Mouse (Mus musculus) intestine, embryonic 15.5 days (tissue): ENCODE measurements around the gene Prdx6. TPM values are rescaled to one million over a fixed set of nuclear protein-coding genes. Genes with fewer than 3 reads are reported as not detected.
"Not testable (repeated sequence)": the region's sequence is repeated elsewhere in the genome, so short reads cannot be mapped to it uniquely, and the experiment has no call there.

Source experiments
- ATAC-seq: fragments of 200-750 bp; cut with Nextera tagmentation; 2 replicates; pipeline ENCODE4 v1.8.0; 2017; ENCODE audit warnings: moderate TSS enrichment, moderate library complexity
- H3K27ac ChIP-seq: fragments of 300-500 bp; sonication (generic); 2 replicates; pipeline ENCODE4 v1.5.1; 2015; ENCODE audit warnings: mild to moderate bottlenecking, inconsistent platforms
- H3K27me3 ChIP-seq: fragments of 300-500 bp; sonication (generic); replicated peaks from 2 replicates; pipeline ENCODE4 v1.6.1; 2015; ENCODE audit warnings: inconsistent platforms
- H3K36me3 ChIP-seq: fragments of 300-500 bp; sonication (generic); 2 replicates; pipeline ENCODE4 v1.6.1; 2015; ENCODE audit warnings: inconsistent platforms
- H3K4me1 ChIP-seq: fragments of 300-500 bp; sonication (generic); replicated peaks from 2 replicates; pipeline ENCODE4 v1.6.1; 2015; ENCODE audit warnings: inconsistent platforms
- H3K4me2 ChIP-seq: fragments of 300-500 bp; sonication (generic); replicated peaks from 2 replicates; pipeline ENCODE4 v1.6.1; 2015; ENCODE audit warnings: mild to moderate bottlenecking, inconsistent platforms
- H3K4me3 ChIP-seq: fragments of 300-500 bp; sonication (generic); replicated peaks from 2 replicates; pipeline ENCODE4 v1.5.1; 2015; ENCODE audit warnings: inconsistent platforms
- H3K9ac ChIP-seq: fragments of 300-500 bp; sonication (generic); 2 replicates; pipeline ENCODE4 v1.6.1; 2015; ENCODE audit warnings: inconsistent platforms
- H3K9me3 ChIP-seq: fragments of 300-500 bp; sonication (generic); 2 replicates; pipeline ENCODE4 v1.6.1; 2016; ENCODE audit warnings: inconsistent platforms
- WGBS: fragments of 180-500 bp; shearing (Covaris S2); methylation state at CpG from one replicate; pipeline ENCODE4 v1.1.7; 2015; 5-methylcytosine and 5-hydroxymethylcytosine counted together
- polyA plus RNA-seq: library from polyadenylated mRNA; unstranded; fragments of >200 nt; fragmentation: Nextera tagmentation; extraction: Ambion mirVana; gene quantifications from 2 replicates; pipeline ENCODE4 v1.2.1, GENCODE M21; 2015

Prdx6 gene
- polyA plus RNA-seq, 1 experiment from 2014 or later: 484 TPM

- H3K27me3 ChIP-seq, ATAC-seq, H3K36me3 ChIP-seq, H3K9ac ChIP-seq, H3K4me1 ChIP-seq, H3K27ac ChIP-seq, H3K9me3 ChIP-seq: not testable (repeated sequence)
- Histone ChIP-seq H3K4me3 (peak overlapping the region; percentile 44), H3K4me2 (peak overlapping the region; percentile 71)
- WGBS: 54% methylated on average over 11 of the region's 11 CpGs
These were observed 54.7 kb downstream of the Prdx6 start for GRCm38 (mm10) chr1:161196364-161196763.

- no peaks in the 10 kb centered on the region for H3K36me3 ChIP-seq
- H3K9me3 ChIP-seq: no peaks in the 10 kb centered on the region
- peak overlapping the region; percentile 44 for H3K4me3 ChIP-seq
- no peaks in the 10 kb centered on the region for H3K27me3 ChIP-seq
- under 1% methylated on average over 16 of the region's 16 CpGs for WGBS
- peak overlapping the region; percentile 71 for H3K4me2 ChIP-seq
- H3K27ac ChIP-seq: peak overlapping the region; percentile 36; the same call in 1 of the 2 replicates
- peak; percentile 98 for ATAC-seq
- H3K4me1 ChIP-seq: no peaks in the 10 kb centered on the region
- H3K9ac ChIP-seq: peak overlapping the region; percentile 40
These were observed 55.3 kb downstream of the Prdx6 start for GRCm38 (mm10) chr1:161195541-161196351.

GRCm38 (mm10) chr1:161190253-161190910 is 60.6 kb downstream of the Prdx6 start:
- Histone ChIP-seq H3K4me1 (no peaks in the 10 kb centered on the region), H3K4me2 (no peak overlapping the region), H3K4me3 (no peak overlapping the region), H3K9ac (no peak overlapping the region), H3K27ac (no peak overlapping the region), H3K9me3 (no peaks in the 10 kb centered on the region), H3K36me3 (no peaks in the 10 kb centered on the region), H3K27me3 (no peaks in the 10 kb centered on the region)
- no peak for ATAC-seq
- 67% methylated on average over 9 of the region's 9 CpGs for WGBS

Other genes with a start within 250 kb of the Prdx6 start
- gene Zbtb37, start 216.4 kb downstream of the Prdx6 start, polyA plus RNA-seq: 6.0 and 8.3 TPM in 2 replicates
- 44.9 and 46.9 TPM in 2 replicates for gene Dars2, start 180.6 kb downstream of the Prdx6 start, polyA plus RNA-seq
- gene Cenpl, start 180.5 kb downstream of the Prdx6 start, polyA plus RNA-seq: 23.9 and 27.5 TPM in 2 replicates
- 11.4 and 12.0 TPM in 2 replicates for gene Klhl20, start 119.7 kb downstream of the Prdx6 start, polyA plus RNA-seq
- 0.74 and 1.1 TPM in 2 replicates for gene Ankrd45, start 108.5 kb downstream of the Prdx6 start, polyA plus RNA-seq
- gene Tex50, start 91.9 kb downstream of the Prdx6 start, polyA plus RNA-seq: not detected in 2 replicates
- 0.09 TPM in 1 of 2 replicates, not detected in the other for gene Tnfsf4, start 144.2 kb upstream of the Prdx6 start, polyA plus RNA-seq
- 0.08 TPM in 1 of 2 replicates, not detected in the other for gene Tnfsf18, start 243.4 kb upstream of the Prdx6 start, polyA plus RNA-seq